Mouse (Mus musculus): ENCODE data around the gene Ttc28.

GRCm38 (mm10) chr5:111119805-111120204, 240.2 kb downstream of the Ttc28 start:
- TF ChIP-seq CTCF (IDR thresholded peaks at IDR 0.05; ENCODE audit: low read depth, low read length) (no peak), POLR2A (IDR thresholded peaks at IDR 0.05; ENCODE audit: extremely low read depth, insufficient read depth, low read length) (no peak)
